Mouse (Mus musculus): ENCODE data around the gene Slc9b2. TPM values are rescaled to one million over a fixed set of nuclear protein-coding genes. Genes with fewer than 3 reads are reported as not detected.

The Slc9b2 gene
- polyA plus RNA-seq, 1 experiment from 2014 or later, result 3.5 TPM

GRCm38 (mm10) chr3:135347739-135348264 lies 40.3 kb downstream of the Slc9b2 start, which contains the start of gene Slc9b1:
TSS of gene Slc9b1 (plus strand) at chr3:135348029.
- H3K36me3 ChIP-seq (replicated peaks; ENCODE audit: control insufficient read depth, insufficient read depth, low read depth, low read length), result no peaks in the 10 kb centered on the region
- H3K4me3 ChIP-seq (ENCODE audit: low read depth, low read length), result no peak within 1 kb of the TSS
- H3K27me3 ChIP-seq (ENCODE audit: control insufficient read depth, insufficient read depth, low read length), result no peaks in the 10 kb centered on the region
- ATAC-seq (replicated peaks; ENCODE audit: insufficient number of reproducible peaks, low FRiP score, low TSS enrichment, low read depth), result no peak
- WGBS, result 73% methylated on average over 14 of the region's 14 CpGs
- H3K27ac ChIP-seq (replicated peaks; ENCODE audit: low read depth, low read length), result no peak within 1 kb of the TSS
- DNase-seq (ENCODE audit: low spot score), result no peak
- H3K4me1 ChIP-seq (ENCODE audit: control insufficient read depth, insufficient read depth, low read length), result no peaks in the 10 kb centered on the region
- no peak within 1 kb of the TSS for H3K4me2 ChIP-seq (ENCODE audit: low read depth, low read length)
- H3K9ac ChIP-seq (replicated peaks; ENCODE audit: low read length), result no peak within 1 kb of the TSS
- H3K9me3 ChIP-seq (replicated peaks; ENCODE audit: control insufficient read depth, low read length), result no peaks in the 10 kb centered on the region

GRCm38 (mm10) chr3:135349022-135349421 lies 41.5 kb downstream of the Slc9b2 start:
- no peak overlapping the region for H3K4me3 ChIP-seq (ENCODE audit: low read depth, low read length)
- H3K9me3 ChIP-seq (replicated peaks; ENCODE audit: control insufficient read depth, low read length), result no peaks in the 10 kb centered on the region
- H3K36me3 ChIP-seq (replicated peaks; ENCODE audit: control insufficient read depth, insufficient read depth, low read depth, low read length), result no peaks in the 10 kb centered on the region
- ATAC-seq (replicated peaks; ENCODE audit: insufficient number of reproducible peaks, low FRiP score, low TSS enrichment, low read depth) (no peak), DNase-seq (ENCODE audit: low spot score) (no peak)
- no peak overlapping the region for H3K9ac ChIP-seq (replicated peaks; ENCODE audit: low read length)
- no peak overlapping the region for H3K27ac ChIP-seq (replicated peaks; ENCODE audit: low read depth, low read length)
- H3K4me2 ChIP-seq (ENCODE audit: low read depth, low read length), result no peak overlapping the region
- H3K4me1 ChIP-seq (ENCODE audit: control insufficient read depth, insufficient read depth, low read length), result no peaks in the 10 kb centered on the region
- no peaks in the 10 kb centered on the region for H3K27me3 ChIP-seq (ENCODE audit: control insufficient read depth, insufficient read depth, low read length)

GRCm38 (mm10) chr3:135351857-135352256 lies 44.4 kb downstream of the Slc9b2 start:
- ATAC-seq (replicated peaks; ENCODE audit: insufficient number of reproducible peaks, low FRiP score, low TSS enrichment, low read depth) (no peak), DNase-seq (ENCODE audit: low spot score) (no peak)
- no peak overlapping the region for H3K27ac ChIP-seq (replicated peaks; ENCODE audit: low read depth, low read length)
- no peaks in the 10 kb centered on the region for H3K27me3 ChIP-seq (ENCODE audit: control insufficient read depth, insufficient read depth, low read length)
- H3K36me3 ChIP-seq (replicated peaks; ENCODE audit: control insufficient read depth, insufficient read depth, low read depth, low read length), result no peaks in the 10 kb centered on the region
- no peaks in the 10 kb centered on the region for H3K9me3 ChIP-seq (replicated peaks; ENCODE audit: control insufficient read depth, low read length)
- H3K4me2 ChIP-seq (ENCODE audit: low read depth, low read length), result no peak overlapping the region
- WGBS, result 91% methylated on average over 3 of the region's 3 CpGs
- no peak overlapping the region for H3K4me3 ChIP-seq (ENCODE audit: low read depth, low read length)
- H3K9ac ChIP-seq (replicated peaks; ENCODE audit: low read length), result no peak overlapping the region
- H3K4me1 ChIP-seq (ENCODE audit: control insufficient read depth, insufficient read depth, low read length), result no peaks in the 10 kb centered on the region

GRCm38 (mm10) chr3:135357394-135357793 lies 49.9 kb downstream of the Slc9b2 start:
- DNase-seq (ENCODE audit: low spot score) (no peak), ATAC-seq (replicated peaks; ENCODE audit: insufficient number of reproducible peaks, low FRiP score, low TSS enrichment, low read depth) (no peak)
- WGBS, result 91% methylated on average over 4 of the region's 4 CpGs
- no peaks in the 10 kb centered on the region for H3K27me3 ChIP-seq (ENCODE audit: control insufficient read depth, insufficient read depth, low read length)
- H3K27ac ChIP-seq (replicated peaks; ENCODE audit: low read depth, low read length), result no peak overlapping the region
- H3K9ac ChIP-seq (replicated peaks; ENCODE audit: low read length), result no peak overlapping the region
- no peak overlapping the region for H3K4me3 ChIP-seq (ENCODE audit: low read depth, low read length)
- no peaks in the 10 kb centered on the region for H3K36me3 ChIP-seq (replicated peaks; ENCODE audit: control insufficient read depth, insufficient read depth, low read depth, low read length)
- H3K4me2 ChIP-seq (ENCODE audit: low read depth, low read length), result no peak overlapping the region
- no peaks in the 10 kb centered on the region for H3K9me3 ChIP-seq (replicated peaks; ENCODE audit: control insufficient read depth, low read length)
- no peaks in the 10 kb centered on the region for H3K4me1 ChIP-seq (ENCODE audit: control insufficient read depth, insufficient read depth, low read length)

- no peak overlapping the region for H3K4me2 ChIP-seq (ENCODE audit: low read depth, low read length)
- H3K9me3 ChIP-seq (replicated peaks; ENCODE audit: control insufficient read depth, low read length), result no peaks in the 10 kb centered on the region
- no peaks in the 10 kb centered on the region for H3K27me3 ChIP-seq (ENCODE audit: control insufficient read depth, insufficient read depth, low read length)
- no peaks in the 10 kb centered on the region for H3K4me1 ChIP-seq (ENCODE audit: control insufficient read depth, insufficient read depth, low read length)
- no peak overlapping the region for H3K9ac ChIP-seq (replicated peaks; ENCODE audit: low read length)
- H3K27ac ChIP-seq (replicated peaks; ENCODE audit: low read depth, low read length), result no peak overlapping the region
- H3K36me3 ChIP-seq (replicated peaks; ENCODE audit: control insufficient read depth, insufficient read depth, low read depth, low read length), result no peaks in the 10 kb centered on the region
- no peak for ATAC-seq (replicated peaks; ENCODE audit: insufficient number of reproducible peaks, low FRiP score, low TSS enrichment, low read depth)
- H3K4me3 ChIP-seq (ENCODE audit: low read depth, low read length), result no peak overlapping the region
- WGBS, result 87% methylated on average over 3 of the region's 3 CpGs
- DNase-seq (ENCODE audit: low spot score), result no peak
These were observed 68.3 kb downstream of the Slc9b2 start for GRCm38 (mm10) chr3:135375836-135376235.

GRCm38 (mm10) chr3:135377445-135377844 lies 69.9 kb downstream of the Slc9b2 start:
- Histone ChIP-seq H3K36me3 (replicated peaks; ENCODE audit: control insufficient read depth, insufficient read depth, low read depth, low read length) (no peaks in the 10 kb centered on the region), H3K27ac (replicated peaks; ENCODE audit: low read depth, low read length) (no peak overlapping the region), H3K9me3 (replicated peaks; ENCODE audit: control insufficient read depth, low read length) (no peaks in the 10 kb centered on the region), H3K9ac (replicated peaks; ENCODE audit: low read length) (no peak overlapping the region), H3K4me2 (ENCODE audit: low read depth, low read length) (no peak overlapping the region), H3K27me3 (ENCODE audit: control insufficient read depth, insufficient read depth, low read length) (no peaks in the 10 kb centered on the region), H3K4me3 (ENCODE audit: low read depth, low read length) (no peak overlapping the region), H3K4me1 (ENCODE audit: control insufficient read depth, insufficient read depth, low read length) (no peaks in the 10 kb centered on the region)
- DNase-seq (ENCODE audit: low spot score) (no peak), ATAC-seq (replicated peaks; ENCODE audit: insufficient number of reproducible peaks, low FRiP score, low TSS enrichment, low read depth) (no peak)
- WGBS, result 86% methylated on average over 10 of the region's 10 CpGs

GRCm38 (mm10) chr3:135379868-135380267 lies 72.4 kb downstream of the Slc9b2 start:
- Histone ChIP-seq H3K9ac (replicated peaks; ENCODE audit: low read length) (no peak overlapping the region), H3K27me3 (ENCODE audit: control insufficient read depth, insufficient read depth, low read length) (no peaks in the 10 kb centered on the region), H3K9me3 (replicated peaks; ENCODE audit: control insufficient read depth, low read length) (no peaks in the 10 kb centered on the region), H3K27ac (replicated peaks; ENCODE audit: low read depth, low read length) (no peak overlapping the region), H3K4me2 (ENCODE audit: low read depth, low read length) (no peak overlapping the region), H3K4me3 (ENCODE audit: low read depth, low read length) (no peak overlapping the region), H3K4me1 (ENCODE audit: control insufficient read depth, insufficient read depth, low read length) (no peaks in the 10 kb centered on the region), H3K36me3 (replicated peaks; ENCODE audit: control insufficient read depth, insufficient read depth, low read depth, low read length) (no peaks in the 10 kb centered on the region)
- DNase-seq (ENCODE audit: low spot score), result no peak
- 89% methylated on average over 4 of the region's 4 CpGs for WGBS
- ATAC-seq (replicated peaks; ENCODE audit: insufficient number of reproducible peaks, low FRiP score, low TSS enrichment, low read depth), result no peak

GRCm38 (mm10) chr3:135393186-135393585 lies 85.7 kb downstream of the Slc9b2 start:
- Histone ChIP-seq H3K4me2 (ENCODE audit: low read depth, low read length) (no peak overlapping the region), H3K4me1 (ENCODE audit: control insufficient read depth, insufficient read depth, low read length) (no peaks in the 10 kb centered on the region), H3K4me3 (ENCODE audit: low read depth, low read length) (no peak overlapping the region), H3K27me3 (ENCODE audit: control insufficient read depth, insufficient read depth, low read length) (no peaks in the 10 kb centered on the region), H3K9ac (replicated peaks; ENCODE audit: low read length) (no peak overlapping the region), H3K27ac (replicated peaks; ENCODE audit: low read depth, low read length) (no peak overlapping the region), H3K36me3 (replicated peaks; ENCODE audit: control insufficient read depth, insufficient read depth, low read depth, low read length) (no peaks in the 10 kb centered on the region), H3K9me3 (replicated peaks; ENCODE audit: control insufficient read depth, low read length) (no peaks in the 10 kb centered on the region)
- DNase-seq (ENCODE audit: low spot score) (no peak), ATAC-seq (replicated peaks; ENCODE audit: insufficient number of reproducible peaks, low FRiP score, low TSS enrichment, low read depth) (no peak)
- 76% methylated on average over 6 of the region's 6 CpGs for WGBS
